Mouse (Mus musculus) heart, postnatal 0 days (tissue): ENCODE measurements at regions not wholly inside any gene's neighbourhood (a gene's known extent, or its start where the extent isn't known, plus 50 kb on each side); places are given as distances from the start of the nearest gene placed in this dataset.

ENCODE experiments used
- CTCF ChIP-seq: IDR thresholded peaks from 2 replicates; pipeline ENCODE4 v1.5.1; 2016; ENCODE audit warnings: antibody characterized with exemption, control low read depth, low read depth
- EP300 ChIP-seq: IDR thresholded peaks from 2 replicates; pipeline ENCODE4 v1.6.1; 2016; ENCODE audit warnings: antibody characterized with exemption, low read depth

DNA sequence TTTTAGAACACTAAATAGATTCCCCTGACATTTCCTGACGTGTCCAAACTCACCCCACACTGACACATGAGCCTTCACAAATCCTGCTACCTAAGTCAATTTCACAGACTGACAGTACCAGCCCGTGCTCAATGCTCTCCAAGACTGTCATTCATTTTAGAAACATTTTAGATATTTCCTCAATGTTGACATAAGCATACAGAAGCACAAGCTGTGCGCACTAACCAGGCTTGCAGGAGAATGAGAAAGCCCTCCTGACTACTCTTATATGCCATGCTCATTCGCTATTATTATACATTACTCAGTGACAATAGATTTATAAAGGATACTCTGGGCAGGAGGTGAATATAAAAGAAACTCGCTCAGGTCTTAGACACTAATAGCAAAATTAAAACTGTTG is 129.5 kb downstream of the Serpinb8 start:
- no peak for TF ChIP-seq CTCF
- no peak for TF ChIP-seq EP300
